Mouse (Mus musculus) embryonic fibroblast, embryonic 13.5 days (primary cell): Measurements from ENCODE around the gene Abo. TPM values are rescaled to one million over a fixed set of nuclear protein-coding genes. Genes with fewer than 3 reads are reported as not detected.

Experiments
- H3K27ac ChIP-seq: 2 replicates; pipeline ENCODE4 v1.5.1; 2012; ENCODE audit warnings: low read length, control low read depth, inconsistent platforms; ENCODE audit not compliant: insufficient read depth
- H3K4me1 ChIP-seq: 2 replicates; pipeline ENCODE4 v1.6.1; 2011; ENCODE audit warnings: low read length; ENCODE audit not compliant: control insufficient read depth, insufficient read depth
- H3K4me3 ChIP-seq: 2 replicates; pipeline ENCODE4 v1.5.1; 2011; ENCODE audit warnings: mild to moderate bottlenecking, control low read depth, low read length; ENCODE audit not compliant: insufficient read depth
- CTCF ChIP-seq: IDR thresholded peaks from 2 replicates; pipeline ENCODE4 v1.5.1; 2011; ENCODE audit warnings: mild to moderate bottlenecking, control low read depth, low read length, moderate library complexity, borderline replicate concordance; ENCODE audit not compliant: insufficient read depth
- POLR2A ChIP-seq: IDR thresholded peaks from 2 replicates; pipeline ENCODE4 v1.6.1; 2011; ENCODE audit warnings: low read depth, mild to moderate bottlenecking, control low read depth, low read length, moderate library complexity
- polyA plus RNA-seq: library from polyadenylated mRNA; stranded (reverse); fragments of >200 nt; gene quantifications from 2 replicates; pipeline ENCODE4 v1.2.4, GENCODE M21; 2011; ENCODE audit warnings: low read depth; ENCODE audit not compliant: missing spikeins, insufficient read length

Abo gene
- polyA plus RNA-seq, result not detected in 2 replicates

GRCm38 (mm10) chr2:26864879-26865278 lies at the start of gene Abo:
Gene Abo (minus strand): TSS chr2:26864979.
- Histone ChIP-seq H3K4me3 (no peak within 1 kb of the TSS), H3K27ac (no peak within 1 kb of the TSS), H3K4me1 (no peaks in the 10 kb centered on the region)
- TF ChIP-seq POLR2A (no peak), CTCF (no peak)

DNA sequence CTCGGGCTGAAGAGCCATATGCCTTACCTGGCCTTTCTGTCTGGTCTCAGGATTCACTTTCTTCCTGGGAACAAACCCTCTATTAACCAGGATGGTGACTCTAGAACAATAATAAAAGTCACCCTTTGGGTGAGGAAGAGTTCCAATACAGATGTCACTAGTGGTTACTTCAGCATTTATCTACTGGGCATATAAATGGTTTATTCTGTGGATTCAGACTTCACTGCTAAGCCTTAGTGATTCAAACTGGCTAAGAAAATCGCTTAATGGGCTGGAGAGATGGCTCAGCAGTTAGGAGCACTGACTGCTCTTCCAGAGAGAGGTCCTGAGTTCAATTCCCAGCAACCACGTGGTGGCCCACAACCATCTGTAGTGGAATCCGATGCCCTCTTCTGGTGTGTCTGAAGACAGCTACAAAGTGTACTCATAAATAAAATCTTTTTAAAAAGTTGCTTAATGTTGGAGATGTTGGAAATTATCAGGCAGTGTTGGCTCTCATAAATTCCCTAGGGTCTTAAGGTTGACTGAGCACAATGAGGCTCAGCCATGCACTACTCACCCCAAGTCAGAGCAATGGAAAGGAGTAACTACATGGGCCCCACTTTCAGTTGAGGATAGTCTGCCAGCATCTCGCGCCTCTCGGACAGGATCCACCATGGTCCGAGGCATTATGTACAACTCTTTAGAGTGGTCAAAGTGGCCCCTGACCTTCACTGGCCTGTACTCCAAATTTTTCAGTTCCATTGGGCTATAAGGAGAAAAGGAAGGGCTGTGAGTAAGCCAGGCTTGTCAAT lies 49.6 kb upstream of the Abo start:
- no peak; the same call in 1 of the 2 replicates for TF ChIP-seq POLR2A
- TF ChIP-seq CTCF, result no peak

DNA sequence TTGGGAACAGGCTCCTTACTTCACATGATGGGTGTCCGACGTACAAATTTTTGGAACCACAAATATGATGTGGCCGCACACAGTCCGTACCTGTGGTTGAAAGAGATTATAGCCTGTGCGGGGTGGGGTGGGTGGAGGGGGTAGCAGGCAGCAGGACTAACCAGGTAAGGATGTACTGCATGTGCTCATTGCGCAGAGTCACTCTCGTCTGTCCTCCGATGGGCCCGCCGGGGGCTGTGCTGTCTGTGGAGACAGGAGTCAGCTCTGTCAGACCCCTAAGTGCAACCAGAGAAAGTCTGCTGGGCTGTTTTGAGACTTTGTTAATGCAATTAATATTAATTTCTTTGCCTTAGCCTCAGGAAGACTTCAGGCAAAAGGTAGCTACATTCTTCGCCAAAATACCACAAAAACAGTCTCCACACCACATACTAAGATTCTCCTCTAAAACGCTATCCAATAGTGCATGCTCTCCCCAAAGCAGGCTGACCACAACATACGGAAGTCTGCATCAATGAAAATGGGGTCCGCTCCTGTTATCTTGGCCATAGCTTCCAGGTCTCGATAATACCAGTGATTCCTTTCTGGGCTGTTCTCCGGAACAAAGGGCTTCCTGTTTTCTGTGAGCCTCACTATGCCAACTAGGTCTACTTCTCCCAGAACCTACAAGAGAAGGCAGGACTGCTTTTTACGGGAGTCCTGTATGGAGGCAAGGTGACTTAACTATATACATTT lies 48.8 kb upstream of the Abo start:
- no peak overlapping the region for H3K27ac ChIP-seq
- TF ChIP-seq POLR2A (peak; percentile 9; the same call in 1 of the 2 replicates), CTCF (no peak)
- peaks cover 10% of the 10 kb centered on the region for H3K4me1 ChIP-seq
- no peak overlapping the region for H3K4me3 ChIP-seq

More for the DNA sequence above, 49.6 kb upstream of the Abo start:
- H3K4me3 ChIP-seq, result no peak overlapping the region
- H3K4me1 ChIP-seq, result peaks cover 8% of the 10 kb centered on the region
- no peak overlapping the region for H3K27ac ChIP-seq

- Histone ChIP-seq H3K4me3 (peak overlapping the region; percentile 75), H3K4me1 (peaks cover 2% of the 10 kb centered on the region), H3K27ac (no peak overlapping the region)
- TF ChIP-seq POLR2A (no peak), CTCF (no peak)
Observed at GRCm38 (mm10) chr2:26912253-26912770, 47.5 kb upstream of the Abo start.

DNA sequence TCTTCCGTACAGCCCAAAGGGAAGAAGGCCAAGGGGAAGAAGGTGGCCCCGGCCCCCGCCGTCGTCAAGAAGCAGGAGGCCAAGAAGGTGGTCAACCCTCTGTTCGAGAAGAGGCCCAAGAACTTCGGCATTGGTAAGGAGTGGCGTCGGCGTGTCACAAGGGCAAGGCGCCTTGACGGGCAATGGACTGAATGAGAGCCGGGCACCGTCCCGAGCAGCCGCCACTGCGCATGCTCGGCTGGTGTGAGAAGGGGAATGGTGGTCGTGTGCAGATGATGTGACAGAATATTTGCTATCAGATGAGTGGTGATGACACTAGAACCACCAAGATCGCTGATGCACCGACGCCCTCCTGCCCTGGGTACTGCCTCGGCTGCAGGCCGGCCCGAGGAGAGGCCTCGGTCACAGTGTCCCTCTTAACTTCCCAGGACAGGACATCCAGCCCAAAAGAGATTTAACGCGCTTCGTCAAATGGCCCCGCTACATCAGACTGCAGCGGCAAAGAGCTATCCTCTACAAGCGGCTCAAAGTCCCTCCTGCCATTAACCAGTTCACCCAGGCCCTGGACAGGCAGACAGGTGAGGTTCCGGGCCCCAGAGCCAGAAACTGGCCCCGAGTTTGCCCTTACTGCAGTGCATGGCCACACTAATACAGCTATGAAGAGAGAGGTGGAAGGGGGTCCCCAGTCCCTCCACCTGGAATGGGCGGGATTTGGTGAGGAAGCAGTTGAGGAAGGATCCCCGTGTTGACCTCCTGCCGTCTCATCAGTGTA lies 46.4 kb upstream of the Abo start:
- Histone ChIP-seq H3K27ac (peak overlapping the region; percentile 75), H3K4me1 (peaks cover 2% of the 10 kb centered on the region), H3K4me3 (peak overlapping the region; percentile 75)
- no peak for TF ChIP-seq CTCF
- TF ChIP-seq POLR2A, result peak; percentile 39; the same call in 1 of the 2 replicates

DNA sequence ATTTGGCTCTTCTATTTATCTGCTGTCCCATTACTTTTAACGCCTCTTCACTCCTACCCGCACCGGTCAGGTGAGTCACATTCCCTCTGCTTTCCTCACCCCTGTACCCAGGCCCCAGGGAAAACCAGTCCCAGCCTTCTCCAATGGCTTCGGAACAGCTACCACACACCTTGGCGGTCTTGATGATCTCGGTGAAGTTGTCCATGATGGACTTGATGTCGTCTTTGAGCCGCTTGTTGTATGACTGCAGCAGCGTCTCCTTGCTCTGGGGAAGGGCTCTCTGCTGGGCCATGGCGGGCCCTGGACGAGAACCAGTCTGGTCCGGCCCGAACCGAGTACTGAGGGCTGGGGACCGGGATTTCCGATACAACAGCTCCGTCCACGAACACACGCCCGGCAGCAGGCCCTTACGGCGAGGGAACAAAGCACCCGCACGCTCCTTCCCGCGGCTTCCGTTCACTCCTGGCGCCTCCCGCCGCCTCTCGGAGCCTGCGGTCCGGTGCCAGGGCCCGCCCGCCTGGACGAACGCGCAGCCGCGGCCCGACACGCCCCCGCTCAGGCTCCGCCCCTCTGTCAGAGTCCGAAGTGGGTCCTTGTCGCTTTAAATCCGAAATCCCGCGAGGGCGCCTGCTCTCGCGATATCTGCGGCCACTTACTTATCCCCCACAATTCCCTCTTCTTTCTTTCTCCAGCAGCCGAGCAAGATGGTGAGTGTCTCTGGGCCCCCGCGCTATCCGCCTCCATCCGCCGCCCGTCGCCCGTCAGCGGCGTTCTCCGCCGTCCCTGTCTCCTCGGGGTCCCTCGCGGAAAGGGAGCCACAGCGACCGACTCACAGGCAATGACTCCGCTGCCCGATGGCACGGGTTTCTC lies 45.6 kb upstream of the Abo start, which contains the start of the genes Med22 and Rpl7a:
Gene Med22 (minus strand): TSS at position 554 of the 870 bp plus-strand sequence.
Gene Rpl7a (plus strand): TSS at position 641 of the 870 bp plus-strand sequence.
- Histone ChIP-seq H3K4me3 (peak within 1 kb of the TSS; percentile 87), H3K27ac (peak within 1 kb of the TSS; percentile 75), H3K4me1 (peaks cover 2% of the 10 kb centered on the region)
- TF ChIP-seq CTCF (no peak), POLR2A (peak; percentile 82)

DNA sequence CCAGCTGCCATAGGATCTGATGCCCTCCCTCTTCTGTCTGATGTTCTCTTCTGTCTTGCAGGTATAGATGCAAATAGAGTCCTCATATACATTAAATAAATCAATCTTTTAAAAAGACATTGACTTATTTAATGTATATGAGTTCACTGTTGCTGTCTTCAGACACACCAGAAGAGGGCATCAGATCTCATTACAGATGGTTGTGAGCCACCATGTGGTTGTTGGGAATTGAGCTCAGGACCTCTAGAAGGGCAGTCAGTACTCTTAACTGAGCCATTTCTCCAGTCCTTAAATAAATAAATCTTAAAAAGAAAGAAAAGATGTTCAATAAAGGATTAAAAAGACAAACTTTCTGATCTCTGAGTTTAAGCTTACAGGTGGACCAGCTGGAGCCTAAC lies 44.6 kb upstream of the Abo start:
- peak overlapping the region; percentile 28; the same call in 1 of the 2 replicates for H3K27ac ChIP-seq

GRCm38 (mm10) chr2:26908710-26909386 lies 44.1 kb upstream of the Abo start:
- no peak overlapping the region for H3K27ac ChIP-seq

More for the DNA sequence above, 44.6 kb upstream of the Abo start:
- H3K4me1 ChIP-seq, result peaks cover 2% of the 10 kb centered on the region
- peak overlapping the region; percentile 87 for H3K4me3 ChIP-seq
- TF ChIP-seq CTCF (no peak), POLR2A (no peak)

More at GRCm38 (mm10) chr2:26908710-26909386, 44.1 kb upstream of the Abo start:
- Histone ChIP-seq H3K4me1 (peaks cover 2% of the 10 kb centered on the region), H3K4me3 (peak overlapping the region; percentile 87)
- no peak for TF ChIP-seq CTCF
- TF ChIP-seq POLR2A, result no peak
